Mouse (Mus musculus) midbrain, embryonic 12.5 days (tissue): ENCODE measurements around the gene Casz1. TPM values are rescaled to one million over a fixed set of nuclear protein-coding genes. Genes with fewer than 3 reads are reported as not detected.
A peak's percentile ranks its signal among the peaks of the same experiment; 100 is the strongest.

Experiments
- ATAC-seq: fragments of 200-750 bp; cut with Nextera tagmentation; 2 replicates; pipeline ENCODE4 v1.8.0; 2017; ENCODE audit warnings: low read depth, moderate TSS enrichment, moderate library complexity; ENCODE audit not compliant: low FRiP score
- H3K27ac ChIP-seq: fragments of 300-500 bp; sonication (generic); replicated peaks from 2 replicates; pipeline ENCODE4 v1.5.1; 2016; ENCODE audit warnings: mild to moderate bottlenecking
- H3K27me3 ChIP-seq: fragments of 300-500 bp; sonication (generic); 2 replicates; pipeline ENCODE4 v1.6.1; 2016; ENCODE audit warnings: mild to moderate bottlenecking
- H3K36me3 ChIP-seq: fragments of 300-500 bp; sonication (generic); 2 replicates; pipeline ENCODE4 v1.6.1; 2016
- H3K4me1 ChIP-seq: fragments of 300-500 bp; sonication (generic); 2 replicates; pipeline ENCODE4 v1.6.1; 2016
- H3K4me2 ChIP-seq: fragments of 300-500 bp; sonication (generic); replicated peaks from 2 replicates; pipeline ENCODE4 v1.6.1; 2016; ENCODE audit warnings: mild to moderate bottlenecking, moderate library complexity
- H3K4me3 ChIP-seq: fragments of 300-500 bp; sonication (generic); 2 replicates; pipeline ENCODE4 v1.5.1; 2016; ENCODE audit warnings: mild to moderate bottlenecking
- H3K9ac ChIP-seq: fragments of 300-500 bp; sonication (generic); replicated peaks from 2 replicates; pipeline ENCODE4 v1.6.1; 2016; ENCODE audit warnings: mild to moderate bottlenecking, moderate library complexity
- H3K9me3 ChIP-seq: fragments of 300-500 bp; sonication (generic); 2 replicates; pipeline ENCODE4 v1.6.1; 2016; ENCODE audit warnings: mild to moderate bottlenecking
- WGBS: fragments of 180-500 bp; shearing (Covaris S2); methylation state at CpG from one replicate; pipeline ENCODE4 v1.1.7; 2016; 5-methylcytosine and 5-hydroxymethylcytosine counted together
- polyA plus RNA-seq: library from polyadenylated mRNA; unstranded; fragments of >200 nt; fragmentation: Nextera tagmentation; extraction: Ambion mirVana; gene quantifications from 2 replicates; pipeline ENCODE4 v1.2.1, GENCODE M21; 2016

Gene Casz1
- polyA plus RNA-seq, 1 experiment from 2014 or later: 3.3 TPM

GRCm38 (mm10) chr4:148918707-148919447, 114.6 kb downstream of the Casz1 start:
- Histone ChIP-seq H3K9ac (no peak overlapping the region), H3K36me3 (no peaks in the 10 kb centered on the region), H3K27ac (no peak overlapping the region), H3K4me3 (no peak overlapping the region), H3K27me3 (peaks cover 97% of the 10 kb centered on the region), H3K4me2 (no peak overlapping the region), H3K4me1 (peaks cover 55% of the 10 kb centered on the region), H3K9me3 (no peaks in the 10 kb centered on the region)
- ATAC-seq: no peak
- 72% methylated on average over 15 of the region's 15 CpGs for WGBS

DNA sequence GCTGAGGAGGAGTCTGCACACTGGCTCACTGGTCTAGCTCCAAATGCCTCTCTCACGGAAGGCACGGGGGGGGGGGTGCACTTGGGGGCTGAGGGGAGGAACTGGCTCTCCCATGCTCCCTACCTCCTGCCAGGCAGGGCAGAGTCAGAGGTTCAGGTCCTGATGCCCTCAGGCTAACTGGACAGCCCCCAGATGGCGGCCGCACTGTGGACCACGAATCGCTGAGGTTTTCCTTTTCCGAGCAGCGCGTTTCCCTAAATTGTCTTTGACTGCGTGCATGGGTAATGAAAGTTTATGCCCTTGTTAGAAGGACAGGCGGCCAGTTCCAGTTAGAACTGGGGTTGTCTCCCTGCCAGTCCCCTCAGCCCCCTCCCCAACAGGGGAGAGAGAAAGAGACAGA, 116.4 kb downstream of the Casz1 start:
- no peak for ATAC-seq
- Histone ChIP-seq H3K9me3 (no peaks in the 10 kb centered on the region), H3K4me3 (no peak overlapping the region), H3K9ac (no peak overlapping the region), H3K27ac (no peak overlapping the region), H3K36me3 (no peaks in the 10 kb centered on the region), H3K27me3 (peaks cover 97% of the 10 kb centered on the region), H3K4me2 (no peak overlapping the region), H3K4me1 (peaks cover 56% of the 10 kb centered on the region)
- 79% methylated on average over 9 of the region's 11 CpGs for WGBS

- Histone ChIP-seq H3K4me3 (peak overlapping the region; percentile 18), H3K4me1 (peaks cover 66% of the 10 kb centered on the region)
- 10% methylated on average over 16 of the region's 16 CpGs for WGBS
These were observed 118.0 kb downstream of the Casz1 start for GRCm38 (mm10) chr4:148922221-148922700.

GRCm38 (mm10) chr4:148923414-148923813, 119.2 kb downstream of the Casz1 start:
- no peaks in the 10 kb centered on the region for H3K36me3 ChIP-seq
- H3K27me3 ChIP-seq: peaks cover 98% of the 10 kb centered on the region
- no peak overlapping the region for H3K27ac ChIP-seq
- no peak overlapping the region for H3K9ac ChIP-seq
- WGBS: 78% methylated on average over 9 of the region's 9 CpGs
- no peak overlapping the region for H3K4me2 ChIP-seq
- H3K4me3 ChIP-seq: no peak overlapping the region
- peaks cover 69% of the 10 kb centered on the region for H3K4me1 ChIP-seq
- ATAC-seq: no peak
- no peaks in the 10 kb centered on the region for H3K9me3 ChIP-seq

More at GRCm38 (mm10) chr4:148922221-148922700, 118.0 kb downstream of the Casz1 start:
- Histone ChIP-seq H3K4me2 (peak overlapping the region; percentile 43), H3K36me3 (no peaks in the 10 kb centered on the region), H3K27ac (peak overlapping the region; percentile 44), H3K27me3 (peaks cover 98% of the 10 kb centered on the region), H3K9me3 (no peaks in the 10 kb centered on the region), H3K9ac (peak overlapping the region; percentile 17; the same call in 1 of the 2 replicates)
- ATAC-seq: peak; percentile 34; the same call in 1 of the 2 replicates

- no peak for ATAC-seq
- Histone ChIP-seq H3K27me3 (peaks cover 98% of the 10 kb centered on the region), H3K4me1 (peaks cover 69% of the 10 kb centered on the region), H3K9me3 (no peaks in the 10 kb centered on the region), H3K9ac (no peak overlapping the region), H3K27ac (no peak overlapping the region), H3K36me3 (no peaks in the 10 kb centered on the region), H3K4me2 (no peak overlapping the region), H3K4me3 (no peak overlapping the region)
- WGBS: 69% methylated on average over 8 of the region's 8 CpGs
These were observed 119.7 kb downstream of the Casz1 start for GRCm38 (mm10) chr4:148923976-148924375.

- Histone ChIP-seq H3K4me1 (peaks cover 73% of the 10 kb centered on the region), H3K4me3 (no peak overlapping the region), H3K27ac (no peak overlapping the region), H3K36me3 (no peaks in the 10 kb centered on the region), H3K9ac (no peak overlapping the region), H3K4me2 (no peak overlapping the region), H3K27me3 (peaks cover 98% of the 10 kb centered on the region), H3K9me3 (no peaks in the 10 kb centered on the region)
- ATAC-seq: no peak
- 24% methylated on average over 18 of the region's 18 CpGs for WGBS
These were observed 121.5 kb downstream of the Casz1 start for GRCm38 (mm10) chr4:148925589-148926359.

DNA sequence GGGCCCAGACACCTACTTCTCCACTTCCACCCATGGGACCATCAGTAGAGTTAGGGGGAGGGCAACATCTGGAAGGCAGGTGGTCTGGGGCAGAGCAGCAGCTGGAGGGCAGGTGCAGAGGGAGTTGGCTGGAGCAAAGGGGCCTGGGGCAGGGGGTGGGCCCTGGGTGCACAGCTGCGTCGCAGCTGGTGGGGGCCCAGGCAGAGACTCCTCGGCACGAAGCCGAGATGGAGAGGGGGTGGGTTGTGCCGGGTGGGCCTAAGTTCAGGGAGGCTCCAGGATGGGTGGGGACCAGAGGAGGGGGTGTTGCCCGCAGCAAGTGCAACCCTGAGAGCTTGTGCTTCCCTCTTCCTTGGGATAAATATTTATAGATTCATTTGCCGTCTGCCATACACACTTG, 122.2 kb downstream of the Casz1 start:
- 44% methylated on average over 8 of the region's 8 CpGs for WGBS
- no peak overlapping the region for H3K4me2 ChIP-seq
- H3K4me3 ChIP-seq: no peak overlapping the region

GRCm38 (mm10) chr4:148928316-148928715, 124.1 kb downstream of the Casz1 start:
- Histone ChIP-seq H3K4me2 (no peak overlapping the region), H3K4me1 (peaks cover 56% of the 10 kb centered on the region), H3K9me3 (no peaks in the 10 kb centered on the region), H3K9ac (no peak overlapping the region), H3K27me3 (peaks cover 98% of the 10 kb centered on the region), H3K36me3 (no peaks in the 10 kb centered on the region), H3K4me3 (no peak overlapping the region), H3K27ac (no peak overlapping the region)
- 87% methylated on average over 9 of the region's 9 CpGs for WGBS
- ATAC-seq: no peak

More for the DNA sequence above, 122.2 kb downstream of the Casz1 start:
- H3K27ac ChIP-seq: no peak overlapping the region
- no peaks in the 10 kb centered on the region for H3K9me3 ChIP-seq
- no peaks in the 10 kb centered on the region for H3K36me3 ChIP-seq
- no peak for ATAC-seq
- H3K4me1 ChIP-seq: peaks cover 71% of the 10 kb centered on the region
- no peak overlapping the region for H3K9ac ChIP-seq
- H3K27me3 ChIP-seq: peaks cover 98% of the 10 kb centered on the region

GRCm38 (mm10) chr4:148928876-148929275, 124.6 kb downstream of the Casz1 start:
- no peak overlapping the region for H3K4me3 ChIP-seq
- peaks cover 51% of the 10 kb centered on the region for H3K4me1 ChIP-seq
- H3K27me3 ChIP-seq: peaks cover 98% of the 10 kb centered on the region
- ATAC-seq: no peak
- H3K9ac ChIP-seq: no peak overlapping the region
- H3K9me3 ChIP-seq: no peaks in the 10 kb centered on the region
- H3K27ac ChIP-seq: no peak overlapping the region
- 92% methylated on average over 16 of the region's 16 CpGs for WGBS
- no peak overlapping the region for H3K4me2 ChIP-seq
- H3K36me3 ChIP-seq: no peaks in the 10 kb centered on the region

- peaks cover 48% of the 10 kb centered on the region for H3K4me1 ChIP-seq
- H3K27ac ChIP-seq: no peak overlapping the region
- no peaks in the 10 kb centered on the region for H3K9me3 ChIP-seq
- H3K4me2 ChIP-seq: no peak overlapping the region
- no peak overlapping the region for H3K4me3 ChIP-seq
- H3K36me3 ChIP-seq: no peaks in the 10 kb centered on the region
- ATAC-seq: no peak
- H3K27me3 ChIP-seq: peaks cover 98% of the 10 kb centered on the region
- no peak overlapping the region for H3K9ac ChIP-seq
- WGBS: 61% methylated on average over 9 of the region's 9 CpGs
These were observed 126.5 kb downstream of the Casz1 start for GRCm38 (mm10) chr4:148930721-148931229.

GRCm38 (mm10) chr4:148933109-148933508, 128.9 kb downstream of the Casz1 start:
- Histone ChIP-seq H3K27ac (no peak overlapping the region), H3K4me1 (peaks cover 31% of the 10 kb centered on the region), H3K9me3 (no peaks in the 10 kb centered on the region), H3K36me3 (no peaks in the 10 kb centered on the region), H3K4me3 (no peak overlapping the region), H3K27me3 (peaks cover 98% of the 10 kb centered on the region), H3K4me2 (no peak overlapping the region), H3K9ac (no peak overlapping the region)
- WGBS: 86% methylated on average over 13 of the region's 13 CpGs
- no peak for ATAC-seq

- Histone ChIP-seq H3K9me3 (no peaks in the 10 kb centered on the region), H3K4me3 (no peak overlapping the region), H3K4me2 (no peak overlapping the region), H3K9ac (no peak overlapping the region), H3K36me3 (no peaks in the 10 kb centered on the region), H3K4me1 (peaks cover 30% of the 10 kb centered on the region), H3K27ac (0 out of 2 replicates have a peak overlapping the region, but pooled peaks have one; percentile 8), H3K27me3 (peaks cover 98% of the 10 kb centered on the region)
- 53% methylated on average over 13 of the region's 13 CpGs for WGBS
- peak; percentile 31; the same call in 1 of the 2 replicates for ATAC-seq
These were observed 131.0 kb downstream of the Casz1 start for GRCm38 (mm10) chr4:148935211-148935610.
